9 mouse cellular contexts compared by ENCODE assay signal in the genomic region with DNA sequence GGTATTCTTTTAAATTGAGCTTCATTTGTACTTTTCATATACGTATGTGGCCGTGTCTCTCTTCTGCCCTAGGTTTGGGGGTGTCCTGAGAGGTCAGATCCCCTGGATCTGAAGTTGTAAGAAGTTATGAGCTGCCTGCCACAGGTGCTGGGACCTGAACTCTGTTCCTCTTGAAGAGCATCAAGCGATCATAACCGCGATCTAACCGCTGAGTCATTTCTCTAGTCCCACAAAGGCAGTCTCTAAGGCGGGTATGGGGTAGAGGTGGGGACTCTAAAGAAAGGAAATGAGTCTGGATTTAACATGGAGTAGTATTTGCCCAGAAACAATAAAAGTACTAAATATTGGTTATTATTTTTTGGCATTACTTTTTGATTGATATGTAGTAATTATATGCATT. TPM values are rescaled to one million over a fixed set of nuclear protein-coding genes. Genes with fewer than 3 reads are reported as not detected.
DNase-seq lines count a peak whose midpoint lies in the region; ATAC-seq and TF ChIP-seq lines count a peak whose summit lies in the region.
"Had no signal": no experiment of that assay in that cellular context is flagged by ENCODE, and none has a peak within 500 bp of the region (broad histone marks: within the 10 kb centered on the region; RNA-seq: fewer than 3 reads in every experiment).

No protein-coding gene starts in this region.

- no peaks in the 10 kb centered on the region for H3K36me3 ChIP-seq in liver, embryonic 11.5 days (ENCODE audit: control insufficient read depth, insufficient read depth, low read length)
- no peaks in the 10 kb centered on the region for H3K36me3 ChIP-seq in ES-E14 (ENCODE audit: control insufficient read depth, insufficient read depth, low read length, poor library complexity, severe bottlenecking)
- no peaks in the 10 kb centered on the region for H3K36me3 ChIP-seq in embryonic facial prominence, embryonic 15.5 days
- no peaks in the 10 kb centered on the region for H3K36me3 ChIP-seq in liver, embryonic 15.5 days (replicated peaks)
- H3K36me3 ChIP-seq in forebrain, embryonic 11.5 days (ENCODE audit: control insufficient read depth, insufficient read depth, low read length): no peaks in the 10 kb centered on the region
- H3K36me3 ChIP-seq: midbrain, embryonic 13.5 days had no signal

- 0 out of 2 replicates have a peak, but pooled peaks have one; percentile 24 for ATAC-seq in liver, embryonic 11.5 days (replicated peaks; ENCODE audit: low FRiP score)
- no peak for ATAC-seq in embryonic facial prominence, embryonic 15.5 days (ENCODE audit: insufficient number of reproducible peaks, low FRiP score, low TSS enrichment, low read depth)
- ATAC-seq in liver, embryonic 15.5 days (ENCODE audit: insufficient read depth): no peak
- no peak for ATAC-seq in forebrain, embryonic 11.5 days (replicated peaks; ENCODE audit: low FRiP score)

- no peak overlapping the region for H3K27ac ChIP-seq in liver, embryonic 11.5 days (ENCODE audit: low read depth, low read length)
- no peak overlapping the region for H3K27ac ChIP-seq in ES-E14 (ENCODE audit: insufficient read depth, low read depth, low read length, poor library complexity, severe bottlenecking)
- H3K27ac ChIP-seq in embryonic facial prominence, embryonic 15.5 days (replicated peaks): peak overlapping the region; percentile 78; the same call in 1 of the 2 replicates
- no peak overlapping the region for H3K27ac ChIP-seq in liver, embryonic 15.5 days (replicated peaks)
- H3K27ac ChIP-seq in forebrain, embryonic 11.5 days (ENCODE audit: low read depth, low read length): no peak overlapping the region

- no peaks in the 10 kb centered on the region for H3K9me3 ChIP-seq in liver, embryonic 11.5 days (ENCODE audit: control insufficient read depth, low read length)
- H3K9me3 ChIP-seq in ES-E14 (ENCODE audit: control insufficient read depth, insufficient read depth, low read depth, low read length): no peaks in the 10 kb centered on the region
- no peaks in the 10 kb centered on the region for H3K9me3 ChIP-seq in embryonic facial prominence, embryonic 15.5 days (replicated peaks)
- H3K9me3 ChIP-seq in liver, embryonic 15.5 days (replicated peaks): no peaks in the 10 kb centered on the region
- H3K9me3 ChIP-seq in forebrain, embryonic 11.5 days (ENCODE audit: control insufficient read depth, low read length): no peaks in the 10 kb centered on the region
- H3K9me3 ChIP-seq: midbrain, embryonic 13.5 days had no signal

- no peak overlapping the region for H3K4me3 ChIP-seq in liver, embryonic 11.5 days (ENCODE audit: low read depth, low read length)
- H3K4me3 ChIP-seq in ES-E14 (ENCODE audit: insufficient read depth in 1 of 2, low read depth in 1 of 2, low read length in 2 of 2, poor library complexity in 1 of 2, severe bottlenecking in 1 of 2): no peak overlapping the region
- no peak overlapping the region for H3K4me3 ChIP-seq in embryonic facial prominence, embryonic 15.5 days (replicated peaks)
- no peak overlapping the region for H3K4me3 ChIP-seq in liver, embryonic 15.5 days (replicated peaks)
- no peak overlapping the region for H3K4me3 ChIP-seq in forebrain, embryonic 11.5 days (ENCODE audit: low read depth, low read length)

- H3K9ac ChIP-seq in liver, embryonic 11.5 days (ENCODE audit: low read depth, low read length): peak overlapping the region; percentile 60; the same call in 1 of the 2 replicates
- H3K9ac ChIP-seq in ES-E14 (ENCODE audit: insufficient read depth, low read depth, low read length, poor library complexity, severe bottlenecking): no peak overlapping the region
- no peak overlapping the region for H3K9ac ChIP-seq in embryonic facial prominence, embryonic 15.5 days
- no peak overlapping the region for H3K9ac ChIP-seq in liver, embryonic 15.5 days
- H3K9ac ChIP-seq in forebrain, embryonic 11.5 days (ENCODE audit: low read length): no peak overlapping the region
- H3K9ac ChIP-seq: midbrain, embryonic 13.5 days had no signal

- WGBS in liver, embryonic 11.5 days: 67% methylated on average over 7 of the region's 7 CpGs
- WGBS in embryonic facial prominence, embryonic 15.5 days: 81% methylated on average over 7 of the region's 7 CpGs
- WGBS in liver, embryonic 15.5 days (ENCODE audit: insufficient replicate concordance): 49% methylated on average over 7 of the region's 7 CpGs
- 88% methylated on average over 7 of the region's 7 CpGs for WGBS in forebrain, embryonic 11.5 days

- H3K4me1 ChIP-seq in liver, embryonic 11.5 days (replicated peaks; ENCODE audit: control insufficient read depth, insufficient read depth, low read length): peaks cover 30% of the 10 kb centered on the region
- H3K4me1 ChIP-seq in ES-E14 (ENCODE audit: control insufficient read depth in 2 of 2, insufficient read depth in 2 of 2, low read length in 2 of 2, poor library complexity in 1 of 2): no peaks in the 10 kb centered on the region; a peak in 1 of 4 replicates
- peaks cover 53% of the 10 kb centered on the region for H3K4me1 ChIP-seq in embryonic facial prominence, embryonic 15.5 days
- peaks cover 50% of the 10 kb centered on the region for H3K4me1 ChIP-seq in liver, embryonic 15.5 days (replicated peaks)
- H3K4me1 ChIP-seq in forebrain, embryonic 11.5 days (replicated peaks; ENCODE audit: control insufficient read depth, insufficient read depth, low read length): peaks cover 7% of the 10 kb centered on the region; the same call in 1 of the 2 replicates

- DNase-seq in liver, embryonic 11.5 days (ENCODE audit: low spot score): no peak
- no peak for DNase-seq in liver
- DNase-seq in ES-E14 (ENCODE audit: low read depth, low spot score): no peak
- no peak for DNase-seq in layer of hippocampus, adult 9-11 months
- no peak for DNase-seq in c-Kit-positive CD71-positive TER-119-positive erythroid progenitor cells, embryonic 14.5 days (ENCODE audit: low spot score)
- no peak for DNase-seq in forebrain, embryonic 11.5 days (ENCODE audit: low spot score)

- H3K27me3 ChIP-seq in liver, embryonic 11.5 days (replicated peaks; ENCODE audit: control insufficient read depth, insufficient read depth, low read length): no peaks in the 10 kb centered on the region
- no peaks in the 10 kb centered on the region for H3K27me3 ChIP-seq in embryonic facial prominence, embryonic 15.5 days
- peaks cover 10% of the 10 kb centered on the region; the same call in 1 of the 2 replicates for H3K27me3 ChIP-seq in liver, embryonic 15.5 days
- H3K27me3 ChIP-seq in forebrain, embryonic 11.5 days (ENCODE audit: control insufficient read depth, insufficient read depth, low read length): no peaks in the 10 kb centered on the region

- in situ Hi-C loops in ES-E14 (cut with MboI; ENCODE audit: low sequenced_read_pairs in 2 of 2, unreplicated experiment in 2 of 2): no loop called here

- H3K4me2 ChIP-seq in liver, embryonic 11.5 days: peak overlapping the region; percentile 67
- H3K4me2 ChIP-seq in embryonic facial prominence, embryonic 15.5 days (replicated peaks): 0 out of 2 replicates have a peak overlapping the region, but pooled peaks have one; percentile 44
- peak overlapping the region; percentile 71 for H3K4me2 ChIP-seq in liver, embryonic 15.5 days
- H3K4me2 ChIP-seq in forebrain, embryonic 11.5 days (ENCODE audit: low read depth, low read length, severe bottlenecking): no peak overlapping the region

TF ChIP-seq in ES-E14, 5 proteins besides CTCF, POLR2A, EP300 and RAD21:
- TF ChIP-seq ZNF384 (IDR thresholded peaks at IDR 0.05; ENCODE audit: low read depth, low read length) (no peak), ZC3H11A (IDR thresholded peaks at IDR 0.05; ENCODE audit: borderline replicate concordance, low read depth, low read length) (no peak), CHD2 (IDR thresholded peaks at IDR 0.05; ENCODE audit: low read depth, low read length) (no peak), HCFC1 (IDR thresholded peaks at IDR 0.05; ENCODE audit: borderline replicate concordance, insufficient read depth, low read length) (no peak), MAFK (IDR thresholded peaks at IDR 0.05; ENCODE audit: insufficient read depth, low read depth, low read length) (0 out of 2 replicates have a peak, but pooled peaks have one; percentile 22)

RNA-seq across cellular contexts. Expression of a gene that starts 34.1 kb away (rescaled TPM):
- polyA plus RNA-seq in liver, embryonic 11.5 days (2014; fragmentation: Nextera tagmentation; extraction: Ambion mirVana): 22.1 and 22.2 TPM in 2 replicates
- total RNA-seq in ES-E14 (2012; rRNA removed): 20.1 and 22.2 TPM in 2 replicates
- polyA plus RNA-seq in embryonic facial prominence, embryonic 15.5 days (2015; fragmentation: Nextera tagmentation; extraction: Ambion mirVana): 26.9 and 28.0 TPM in 2 replicates
- polyA plus RNA-seq in liver, embryonic 15.5 days (2015; fragmentation: Nextera tagmentation; extraction: Ambion mirVana): 9.2 and 9.3 TPM in 2 replicates
- polyA plus RNA-seq in forebrain, embryonic 11.5 days (2014; fragmentation: Nextera tagmentation; extraction: Ambion mirVana): 22.9 and 23.4 TPM in 2 replicates
